Mouse (Mus musculus) myocyte (in vitro differentiated cells): ENCODE measurements around the gene Gm1673.

Source experiments
- CEBPB ChIP-seq: IDR thresholded peaks from 2 replicates; pipeline ENCODE4 v1.6.1; 2011; ENCODE audit warnings: mild to moderate bottlenecking, moderate library complexity; ENCODE audit not compliant: poor library complexity, insufficient read depth, severe bottlenecking
- E2F4 ChIP-seq: IDR thresholded peaks from one replicate; pipeline ENCODE4 v1.6.1; 2011; ENCODE audit warnings: mild to moderate bottlenecking, control low read depth, moderate library complexity; ENCODE audit not compliant: insufficient read depth
- MAX ChIP-seq: IDR thresholded peaks from one replicate; pipeline ENCODE4 v1.6.1; 2011; ENCODE audit warnings: low read depth, mild to moderate bottlenecking, control low read depth
- MYOD1 ChIP-seq, 3 experiments: IDR thresholded peaks; one replicate each; pipeline ENCODE4 v1.6.1; 2011; ENCODE audit warnings: control low read depth in 2 of 3, low read depth in 2 of 3, mild to moderate bottlenecking in 2 of 3, moderate library complexity in 1 of 3; ENCODE audit not compliant: insufficient read length in 2 of 3, control insufficient read depth in 1 of 3
- MYOG ChIP-seq, 3 experiments: IDR thresholded peaks; one replicate each; pipeline ENCODE4 v1.6.1; 2011; ENCODE audit warnings: control low read depth in 2 of 3, low read depth in 2 of 3, mild to moderate bottlenecking in 2 of 3; ENCODE audit not compliant: insufficient read length in 2 of 3, control insufficient read depth in 1 of 3, insufficient read depth in 1 of 3
- POLR2A ChIP-seq: IDR thresholded peaks from one replicate; pipeline ENCODE4 v1.6.1; 2011; ENCODE audit warnings: low read depth, mild to moderate bottlenecking, control low read depth, moderate library complexity; ENCODE audit not compliant: insufficient read length
- POLR2AphosphoS2 ChIP-seq: IDR thresholded peaks from one replicate; pipeline ENCODE4 v1.6.1; 2011; ENCODE audit warnings: low read depth, control low read depth; ENCODE audit not compliant: insufficient read length
- REST ChIP-seq: IDR thresholded peaks from one replicate; pipeline ENCODE4 v1.6.1; 2011; ENCODE audit warnings: mild to moderate bottlenecking, control low read depth, moderate library complexity; ENCODE audit not compliant: insufficient read depth, insufficient read length
- SRF ChIP-seq: IDR thresholded peaks from one replicate; pipeline ENCODE4 v1.6.1; 2011; ENCODE audit warnings: low read depth; ENCODE audit not compliant: control insufficient read depth, insufficient read length
- TCF12 ChIP-seq: IDR thresholded peaks from one replicate; pipeline ENCODE4 v1.6.1; 2011; ENCODE audit warnings: mild to moderate bottlenecking, control low read depth; ENCODE audit not compliant: poor library complexity, insufficient read depth, severe bottlenecking
- TCF3 ChIP-seq: IDR thresholded peaks from one replicate; pipeline ENCODE4 v1.6.1; 2011; ENCODE audit warnings: low read depth, control low read depth; ENCODE audit not compliant: insufficient read length
- USF1 ChIP-seq: IDR thresholded peaks from one replicate; pipeline ENCODE4 v1.6.1; 2011; ENCODE audit warnings: low read depth, mild to moderate bottlenecking, control low read depth, moderate library complexity

- TF ChIP-seq POLR2A (no peak), MYOG (IDR thresholded peaks at IDR 0.05; ENCODE audit: control insufficient read depth in 1 of 3, insufficient read depth in 1 of 3, insufficient read length in 2 of 3, low read depth in 2 of 3) (no peak), MAX (no peak), E2F4 (no peak), USF1 (no peak), TCF3 (no peak), TCF12 (no peak), REST (no peak), MYOD1 (IDR thresholded peaks at IDR 0.05; ENCODE audit: control insufficient read depth in 1 of 3, insufficient read length in 2 of 3, low read depth in 2 of 3) (no peak), SRF (no peak), POLR2AphosphoS2 (no peak), CEBPB (no peak)
Observed at GRCm38 (mm10) chr5:34001401-34001800, 18.2 kb downstream of the Gm1673 start.
